Mouse (Mus musculus) hindbrain, postnatal 0 days (tissue): ENCODE measurements around the gene Dock9. TPM values are rescaled to one million over a fixed set of nuclear protein-coding genes. Genes with fewer than 3 reads are reported as not detected.
A peak's percentile ranks its signal among the peaks of the same experiment; 100 is the strongest.
"Not testable (repeated sequence)": the region's sequence is repeated elsewhere in the genome, so short reads cannot be mapped to it uniquely, and the experiment has no call there.

Source experiments
- ATAC-seq: fragments of 200-750 bp; cut with Nextera tagmentation; 2 replicates; pipeline ENCODE4 v1.8.0; 2017; ENCODE audit warnings: mild to moderate bottlenecking, moderate TSS enrichment, moderate library complexity
- DNase-seq: peaks from one replicate; pipeline ENCODE4 v3.0.0-alpha.2; 2015; ENCODE audit warnings: low spot score
- H3K27ac ChIP-seq: fragments of 300-500 bp; sonication (generic); 2 replicates; pipeline ENCODE4 v1.5.1; 2014; ENCODE audit warnings: mild to moderate bottlenecking
- H3K27me3 ChIP-seq: fragments of 300-500 bp; sonication (generic); 2 replicates; pipeline ENCODE4 v1.6.1; 2014; ENCODE audit warnings: low read length, mixed read lengths; ENCODE audit not compliant: insufficient read depth
- H3K36me3 ChIP-seq: fragments of 300-500 bp; sonication (generic); 2 replicates; pipeline ENCODE4 v1.6.1; 2014; ENCODE audit warnings: low read length, mixed read lengths; ENCODE audit not compliant: insufficient read depth
- H3K4me1 ChIP-seq: fragments of 300-500 bp; sonication (generic); 2 replicates; pipeline ENCODE4 v1.6.1; 2014; ENCODE audit warnings: antibody characterized with exemption, low read length, mixed read lengths; ENCODE audit not compliant: insufficient read depth
- H3K4me2 ChIP-seq: fragments of 300-500 bp; sonication (generic); 2 replicates; pipeline ENCODE4 v1.6.1; 2014; ENCODE audit warnings: low read depth, mild to moderate bottlenecking, low read length, moderate library complexity, mixed read lengths
- H3K4me3 ChIP-seq: fragments of 300-500 bp; sonication (generic); 2 replicates; pipeline ENCODE4 v1.5.1; 2014; ENCODE audit warnings: low read length
- H3K9ac ChIP-seq: fragments of 300-500 bp; sonication (generic); replicated peaks from 2 replicates; pipeline ENCODE4 v1.6.1; 2014; ENCODE audit warnings: mild to moderate bottlenecking, low read length, moderate library complexity, mixed read lengths
- H3K9me3 ChIP-seq: fragments of 300-500 bp; sonication (generic); 2 replicates; pipeline ENCODE4 v1.6.1; 2016; ENCODE audit warnings: low read length, mixed read lengths
- CTCF ChIP-seq: IDR thresholded peaks from 2 replicates; pipeline ENCODE4 v1.5.1; 2016; ENCODE audit warnings: antibody characterized with exemption, control low read depth, low read depth
- WGBS: fragments of 180-500 bp; shearing (Covaris S2); extraction: QIAGEN DNeasy Blood & Tissue Kit; methylation state at CpG from one replicate; pipeline ENCODE4 v1.1.7; 2014; 5-methylcytosine and 5-hydroxymethylcytosine counted together
- polyA plus RNA-seq: library from polyadenylated mRNA; unstranded; fragments of >200 nt; fragmentation: Nextera tagmentation; extraction: Ambion mirVana; gene quantifications from 2 replicates; pipeline ENCODE4 v1.2.1, GENCODE M21; 2015
- total RNA-seq: library from RNA; depleted of rRNA; stranded (reverse); fragments of >200 nt; gene quantifications from 2 replicates; pipeline ENCODE4 v1.2.3, GENCODE M21; 2014

Gene Dock9
- total and polyA plus RNA-seq, 2 experiments from 2014 or later = 11.7 to 51.3 TPM

DNA sequence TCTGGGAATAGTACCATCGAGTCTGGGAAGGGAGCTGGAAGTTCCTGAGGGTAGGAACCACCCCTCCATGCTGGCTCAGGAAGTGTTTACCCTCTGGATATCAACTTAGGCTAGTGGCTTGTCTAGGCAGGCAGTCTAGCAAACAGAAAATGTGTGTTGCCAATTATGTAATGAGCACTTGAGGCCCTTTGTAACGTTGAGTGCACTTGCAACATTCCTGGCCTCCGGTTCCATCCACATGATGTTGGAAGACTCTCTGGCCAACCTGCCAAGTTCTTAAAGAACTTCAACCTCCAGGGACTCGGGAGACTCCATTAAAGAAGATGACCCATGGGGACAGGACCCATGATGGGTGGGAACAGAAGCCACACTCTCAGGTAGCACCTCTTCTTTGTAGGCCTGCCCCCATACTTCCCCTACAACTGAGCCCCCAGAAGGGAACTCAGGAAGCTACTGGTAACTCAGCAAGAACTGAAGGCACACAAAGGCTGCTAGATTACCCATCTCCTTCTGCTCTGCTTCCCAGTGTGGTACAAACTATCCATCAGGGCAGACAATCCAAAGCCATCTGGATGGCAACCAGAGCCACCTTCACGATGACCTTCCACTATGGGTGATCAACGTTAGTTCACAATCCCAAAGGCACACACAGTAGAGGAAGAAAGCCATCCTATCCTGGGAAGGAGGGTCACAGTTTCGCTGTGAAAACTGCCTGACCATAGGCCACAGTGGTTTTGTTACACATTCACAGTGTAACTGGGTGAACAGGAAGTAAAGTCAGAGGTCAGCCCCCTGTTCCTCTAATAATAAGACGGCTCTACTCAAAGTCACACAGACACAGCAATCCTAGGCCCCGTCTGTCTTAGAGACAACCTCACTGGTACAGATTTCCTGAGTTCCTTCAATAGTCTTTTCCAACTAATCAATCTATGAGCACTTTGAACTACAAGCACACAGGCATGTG, 77.7 kb downstream of the Dock9 start:
- Histone ChIP-seq H3K4me1 (0 out of 2 replicates have a peak, but pooled peaks cover 2% of the 10 kb centered on the region), H3K36me3 (no peaks in the 10 kb centered on the region), H3K4me3 (no peak overlapping the region), H3K9me3 (no peaks in the 10 kb centered on the region), H3K4me2 (no peak overlapping the region), H3K27me3 (no peaks in the 10 kb centered on the region), H3K27ac (no peak overlapping the region), H3K9ac (no peak overlapping the region)
- WGBS = 74% methylated on average over 9 of the region's 9 CpGs
- DNase-seq (no peak), ATAC-seq (no peak)
- no peak for TF ChIP-seq CTCF

DNA sequence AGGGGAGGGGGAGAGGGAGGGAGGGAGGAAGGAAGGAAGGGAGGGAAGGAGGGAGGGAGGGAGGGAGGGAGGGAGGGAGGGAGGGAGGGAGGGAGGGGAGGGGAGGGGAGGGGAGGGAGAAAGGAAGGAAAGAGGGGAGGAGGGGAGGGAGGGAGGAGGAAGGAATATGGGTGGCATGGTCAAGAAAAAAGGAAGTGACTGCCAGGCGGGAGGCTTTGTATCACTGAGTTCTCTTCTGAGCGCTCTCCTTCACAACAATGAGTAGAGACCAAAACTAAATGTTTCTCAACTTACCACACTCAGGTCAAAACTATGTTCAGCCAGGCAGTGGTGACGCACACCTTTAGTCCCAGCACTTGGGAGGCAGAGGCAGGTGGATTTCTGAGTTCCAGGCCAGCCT, 82.8 kb downstream of the Dock9 start:
- not testable (repeated sequence) for H3K4me3 ChIP-seq, DNase-seq, H3K4me1 ChIP-seq, H3K27me3 ChIP-seq, ATAC-seq, H3K27ac ChIP-seq, H3K36me3 ChIP-seq, H3K9ac ChIP-seq, H3K9me3 ChIP-seq, H3K4me2 ChIP-seq
- 89% methylated on average over 3 of the region's 3 CpGs for WGBS

DNA sequence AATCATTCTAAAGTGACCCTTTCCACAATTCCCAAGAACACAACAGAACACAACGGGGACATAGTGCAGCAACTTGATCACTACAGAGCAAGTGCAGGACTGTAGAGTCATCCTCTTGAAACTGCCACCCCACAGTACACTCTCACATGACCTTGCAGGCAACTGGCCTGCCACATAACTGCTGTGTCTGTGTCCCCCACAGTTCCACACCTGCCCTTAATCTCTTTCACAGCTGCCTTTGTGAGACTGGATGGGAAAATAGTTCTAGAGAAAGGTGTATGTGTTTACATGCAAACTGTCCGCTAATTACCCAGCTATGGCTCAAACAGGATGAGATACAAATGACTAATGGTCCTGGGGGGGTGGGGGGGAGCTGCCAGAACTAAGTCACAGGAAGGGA, 83.4 kb downstream of the Dock9 start:
- Histone ChIP-seq H3K9ac (no peak overlapping the region), H3K4me1 (peaks cover 5% of the 10 kb centered on the region), H3K36me3 (no peaks in the 10 kb centered on the region), H3K4me2 (no peak overlapping the region), H3K27ac (no peak overlapping the region), H3K27me3 (no peaks in the 10 kb centered on the region), H3K9me3 (no peaks in the 10 kb centered on the region), H3K4me3 (no peak overlapping the region)
- 66% methylated on average over 2 of the region's 2 CpGs for WGBS
- no peak for DNase-seq
- ATAC-seq = no peak
- no peak for TF ChIP-seq CTCF

DNA sequence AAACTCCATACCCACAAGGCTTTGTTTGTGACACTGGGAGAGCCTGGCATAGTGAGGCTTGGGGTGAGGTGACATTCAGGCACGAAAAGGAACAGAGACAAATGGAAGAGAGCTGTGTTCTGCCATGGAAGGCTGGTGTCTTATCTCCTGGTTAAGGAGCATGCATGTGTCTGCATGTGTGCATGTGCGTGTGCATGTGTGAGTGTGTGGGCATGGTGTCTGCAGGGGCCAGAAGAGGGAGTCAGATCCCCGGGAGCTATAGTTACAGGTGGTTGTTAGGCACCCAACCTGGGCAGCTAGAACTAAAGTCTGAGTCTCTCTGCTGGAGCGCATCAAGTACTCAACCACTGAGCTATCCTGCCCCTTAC, 83.8 kb downstream of the Dock9 start:
- 50% methylated on average over 4 of the region's 4 CpGs for WGBS
- ATAC-seq = peak; percentile 18; the same call in 1 of the 2 replicates
- no peak for TF ChIP-seq CTCF

DNA sequence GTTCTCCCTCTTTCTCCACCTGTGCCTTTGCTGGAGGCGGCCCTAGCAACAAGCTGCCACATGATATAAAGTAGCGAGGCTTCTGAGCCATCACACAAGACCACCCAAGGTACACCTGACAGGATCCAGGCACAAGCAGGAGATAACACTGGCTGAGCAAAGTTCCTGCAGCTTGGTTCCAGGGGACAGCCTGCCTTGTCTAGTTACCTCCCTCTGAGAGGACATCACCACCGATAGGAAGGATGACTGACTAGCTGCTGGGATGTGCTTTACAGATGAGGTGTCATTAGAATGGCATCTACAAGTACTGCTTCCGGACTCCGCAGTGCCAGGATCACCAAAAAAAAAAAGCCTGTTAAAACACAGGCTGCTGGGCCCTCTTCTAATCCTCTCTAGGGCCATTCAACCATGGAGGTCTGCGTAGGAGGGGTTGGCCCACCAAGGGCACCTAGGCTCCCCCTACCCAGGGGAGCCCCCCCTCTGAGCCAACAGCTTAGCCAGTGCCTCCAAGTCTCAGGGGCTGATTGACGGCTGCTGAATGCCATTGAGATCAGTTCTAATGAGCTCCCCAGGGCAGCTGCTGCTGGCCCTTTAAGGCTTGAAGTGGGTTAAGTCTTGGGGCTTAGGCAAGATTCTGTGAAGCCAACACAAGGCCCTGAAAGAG, 84.3 kb downstream of the Dock9 start:
- no peaks in the 10 kb centered on the region for H3K36me3 ChIP-seq
- peak; percentile 49; the same call in 1 of the 2 replicates for ATAC-seq
- no peak overlapping the region for H3K27ac ChIP-seq
- H3K4me1 ChIP-seq = peaks cover 5% of the 10 kb centered on the region
- 24% methylated on average over 7 of the region's 7 CpGs for WGBS
- H3K4me2 ChIP-seq = no peak overlapping the region
- no peaks in the 10 kb centered on the region for H3K9me3 ChIP-seq
- H3K9ac ChIP-seq = no peak overlapping the region
- no peak for DNase-seq
- no peak overlapping the region for H3K4me3 ChIP-seq
- TF ChIP-seq CTCF = no peak
- H3K27me3 ChIP-seq = no peaks in the 10 kb centered on the region

More for the DNA sequence above, 83.8 kb downstream of the Dock9 start:
- Histone ChIP-seq H3K27ac (no peak overlapping the region), H3K27me3 (no peaks in the 10 kb centered on the region), H3K9ac (no peak overlapping the region), H3K36me3 (no peaks in the 10 kb centered on the region), H3K4me1 (peaks cover 5% of the 10 kb centered on the region), H3K9me3 (no peaks in the 10 kb centered on the region), H3K4me3 (no peak overlapping the region), H3K4me2 (no peak overlapping the region)
- no peak for DNase-seq

DNA sequence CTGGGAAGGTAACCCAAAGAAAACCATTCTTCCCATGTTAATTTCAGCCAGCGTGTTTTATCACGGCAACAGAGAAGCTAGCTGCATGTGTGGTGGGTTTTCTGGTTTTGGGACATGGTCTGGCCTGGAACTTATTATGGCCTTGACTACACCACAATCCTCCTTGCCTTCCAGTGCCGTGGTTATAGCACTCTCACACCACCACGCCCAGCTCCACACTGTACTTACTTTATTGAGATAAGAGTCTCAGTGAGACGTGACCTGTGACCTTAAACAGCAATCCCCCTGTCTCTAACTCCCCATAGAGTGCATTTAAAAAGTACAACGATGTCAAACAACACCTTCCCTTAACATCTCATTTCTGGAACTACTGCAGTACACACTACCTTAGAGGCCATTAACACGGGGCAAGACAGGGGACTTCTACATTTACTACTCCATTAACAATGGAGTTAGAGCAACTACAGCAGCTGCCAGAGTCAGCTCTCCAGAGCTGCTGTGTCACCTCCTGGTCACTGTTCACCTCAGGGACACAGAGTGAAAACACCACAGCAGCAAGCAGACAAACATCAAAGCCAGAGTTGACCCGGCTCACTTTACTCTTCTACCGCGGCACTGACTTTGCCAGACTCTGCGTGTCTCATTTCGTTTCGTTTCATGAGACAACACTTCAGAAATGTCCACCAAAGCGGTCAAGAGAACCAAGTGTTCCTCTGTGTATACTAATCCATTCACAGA, 86.4 kb downstream of the Dock9 start:
- no peak for DNase-seq
- 73% methylated on average over 14 of the region's 14 CpGs for WGBS
- no peak overlapping the region for H3K4me3 ChIP-seq
- no peaks in the 10 kb centered on the region for H3K27me3 ChIP-seq
- no peaks in the 10 kb centered on the region for H3K9me3 ChIP-seq
- no peak overlapping the region for H3K27ac ChIP-seq
- H3K36me3 ChIP-seq = no peaks in the 10 kb centered on the region
- ATAC-seq = no peak
- H3K4me1 ChIP-seq = peaks cover 5% of the 10 kb centered on the region
- H3K9ac ChIP-seq = no peak overlapping the region
- no peak for TF ChIP-seq CTCF
- H3K4me2 ChIP-seq = no peak overlapping the region
